Mouse (Mus musculus) adrenal gland, postnatal 25 days (tissue): ENCODE results near the gene Hoxb2. TPM values are rescaled to one million over a fixed set of nuclear protein-coding genes. Genes with fewer than 3 reads are reported as not detected.
A peak's percentile ranks its signal among the peaks of the same experiment; 100 is the strongest.

Experiments used
- DNase-seq: peaks from one replicate; pipeline ENCODE4 v3.0.0; 2021; ENCODE audit warnings: mixed read lengths
- total RNA-seq: library from RNA; stranded (reverse); gene quantifications from 2 replicates; pipeline ENCODE4 v1.2.3, GENCODE M21; 2021

Hoxb2 gene
- total RNA-seq, 1 experiment from 2014 or later: 24.0 TPM

- DNase-seq: peak; percentile 72
These were observed 1.5 kb downstream of the Hoxb2 start for GRCm38 (mm10) chr11:96351831-96352230.

GRCm38 (mm10) chr11:96352691-96353521 lies 2.6 kb downstream of the Hoxb2 start:
- peak; percentile 60 for DNase-seq

GRCm38 (mm10) chr11:96353522-96353841 lies 3.2 kb downstream of the Hoxb2 start:
- DNase-seq: no peak

DNA sequence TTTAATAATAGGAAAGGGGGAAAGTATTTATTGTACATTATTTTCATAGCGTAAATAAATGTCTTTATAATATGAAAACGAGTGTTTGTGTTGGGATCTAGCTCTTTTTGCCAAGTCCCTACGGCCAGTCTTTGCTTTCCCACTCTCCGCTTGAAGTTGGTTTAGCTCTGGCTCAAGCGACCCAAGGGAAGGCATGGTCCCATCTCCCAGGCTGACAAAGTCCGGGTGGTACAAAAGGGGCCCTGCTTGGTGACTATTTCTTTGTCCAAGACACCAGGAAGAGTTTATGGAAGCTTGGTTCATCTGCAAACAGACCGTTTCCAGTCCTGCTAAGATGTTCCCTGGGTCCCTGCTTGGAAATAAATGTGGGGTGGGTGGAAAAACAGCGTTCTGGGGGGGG lies 3.6 kb downstream of the Hoxb2 start:
- no peak for DNase-seq

GRCm38 (mm10) chr11:96354376-96354775 lies 4.1 kb downstream of the Hoxb2 start:
- peak; percentile 68 for DNase-seq

DNA sequence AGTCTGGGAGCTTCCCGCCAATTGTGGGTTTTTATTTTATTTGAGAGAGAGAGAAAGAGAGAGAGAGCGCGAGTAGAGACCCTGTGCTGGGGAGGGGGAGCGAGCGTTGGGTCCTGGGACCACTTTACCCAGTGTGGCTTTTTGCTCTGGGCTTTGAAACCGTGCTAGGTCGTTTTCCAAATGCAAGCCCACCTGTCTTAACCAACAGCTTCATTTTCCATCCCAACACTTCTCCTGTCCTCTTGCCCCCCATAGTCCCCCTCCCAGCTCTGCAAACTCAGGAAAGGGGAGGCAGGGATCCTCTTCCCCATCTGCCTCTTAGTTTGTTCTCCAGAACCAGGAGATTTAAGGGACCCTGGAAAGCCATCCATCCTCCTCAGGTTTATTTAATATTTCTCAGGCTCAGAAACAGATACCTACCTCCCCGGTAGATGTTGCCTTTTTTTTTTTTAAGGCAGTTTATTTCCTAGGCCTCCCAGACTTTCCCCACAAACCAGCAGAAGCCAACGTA lies 4.5 kb downstream of the Hoxb2 start:
- no peak for DNase-seq

DNA sequence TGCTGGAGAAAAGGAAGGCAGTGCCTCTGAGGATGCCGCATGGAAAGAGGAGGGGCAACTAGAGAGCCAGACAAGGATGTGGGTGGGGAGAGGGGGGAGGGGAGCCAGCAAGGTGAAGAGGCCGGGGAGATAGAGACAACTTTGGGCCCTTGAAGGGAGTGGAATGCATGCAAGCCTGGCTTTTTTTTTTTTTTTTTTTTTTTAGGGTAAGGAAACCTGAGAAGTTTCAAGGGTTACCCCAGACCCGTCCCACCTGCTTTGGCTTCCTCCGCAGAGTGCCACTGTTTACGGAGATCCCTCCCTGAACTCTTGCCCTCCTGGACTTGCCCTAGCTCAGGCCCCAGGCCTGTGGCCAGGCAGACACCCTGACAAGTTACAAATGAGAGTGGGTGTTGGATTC lies 13.5 kb downstream of the Hoxb2 start:
- no peak for DNase-seq

GRCm38 (mm10) chr11:96365441-96366091 lies 15.2 kb downstream of the Hoxb2 start, which contains the start of gene Hoxb1:
Gene Hoxb1, plus strand, starts transcription at chr11:96365752.
- no peak for DNase-seq

DNA sequence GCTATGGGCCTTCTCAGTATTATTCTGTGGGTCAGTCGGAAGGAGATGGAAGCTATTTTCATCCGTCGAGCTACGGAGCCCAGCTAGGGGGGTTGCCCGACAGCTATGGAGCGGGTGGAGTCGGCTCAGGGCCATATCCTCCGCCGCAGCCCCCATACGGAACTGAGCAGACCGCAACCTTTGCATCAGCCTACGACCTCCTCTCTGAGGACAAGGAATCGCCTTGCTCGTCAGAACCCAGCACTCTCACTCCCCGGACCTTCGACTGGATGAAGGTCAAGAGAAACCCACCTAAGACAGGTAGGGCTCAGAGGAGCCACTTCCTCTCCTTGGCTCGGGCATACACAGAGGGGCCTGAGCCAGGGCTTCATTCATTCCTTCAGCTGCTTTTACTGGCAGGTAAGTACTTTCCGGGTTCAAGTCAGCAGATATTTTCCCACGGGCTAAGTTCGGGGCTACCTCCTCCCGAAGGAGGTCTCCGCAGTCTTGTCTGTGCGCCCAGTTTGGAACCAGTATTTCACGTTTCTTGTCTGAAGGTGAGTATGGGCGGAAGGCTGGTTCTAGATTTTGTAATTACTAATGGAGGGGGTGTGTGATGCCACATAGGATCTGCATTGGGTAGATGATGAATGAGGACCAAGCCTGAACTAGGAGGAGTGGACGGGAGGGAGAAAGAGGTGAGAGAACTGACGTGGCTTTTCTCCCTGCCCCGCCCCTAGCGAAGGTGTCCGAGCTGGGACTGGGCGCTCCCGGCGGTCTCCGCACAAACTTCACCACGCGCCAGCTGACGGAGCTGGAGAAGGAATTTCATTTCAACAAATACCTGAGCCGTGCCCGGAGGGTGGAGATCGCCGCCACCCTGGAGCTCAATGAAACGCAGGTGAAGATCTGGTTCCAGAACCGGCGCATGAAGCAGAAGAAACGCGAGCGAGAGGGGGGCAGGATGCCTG lies 16.0 kb downstream of the Hoxb2 start:
- DNase-seq: no peak

- no peak for DNase-seq
These were observed 16.8 kb downstream of the Hoxb2 start for GRCm38 (mm10) chr11:96367141-96367540.

DNA sequence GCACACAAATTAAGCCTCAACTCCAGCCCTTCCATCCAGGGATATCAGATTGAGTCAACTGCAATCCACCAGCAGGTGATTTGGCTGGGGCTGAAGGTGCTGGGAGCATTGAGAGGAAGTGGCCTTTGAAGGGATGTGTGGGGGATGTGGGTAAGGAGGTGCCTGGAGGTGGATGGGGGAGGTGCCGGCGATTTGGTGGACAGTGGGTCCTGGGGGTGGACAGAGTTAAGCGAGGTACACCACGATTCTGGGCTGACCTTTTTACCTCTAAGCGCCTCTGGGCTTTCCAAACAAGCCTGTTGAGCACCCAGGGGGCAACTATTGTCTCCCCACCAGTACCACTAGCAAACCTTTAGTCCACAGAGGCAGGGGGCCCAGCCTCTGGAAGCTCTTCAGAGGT lies 18.4 kb downstream of the Hoxb2 start:
- no peak for DNase-seq

DNA sequence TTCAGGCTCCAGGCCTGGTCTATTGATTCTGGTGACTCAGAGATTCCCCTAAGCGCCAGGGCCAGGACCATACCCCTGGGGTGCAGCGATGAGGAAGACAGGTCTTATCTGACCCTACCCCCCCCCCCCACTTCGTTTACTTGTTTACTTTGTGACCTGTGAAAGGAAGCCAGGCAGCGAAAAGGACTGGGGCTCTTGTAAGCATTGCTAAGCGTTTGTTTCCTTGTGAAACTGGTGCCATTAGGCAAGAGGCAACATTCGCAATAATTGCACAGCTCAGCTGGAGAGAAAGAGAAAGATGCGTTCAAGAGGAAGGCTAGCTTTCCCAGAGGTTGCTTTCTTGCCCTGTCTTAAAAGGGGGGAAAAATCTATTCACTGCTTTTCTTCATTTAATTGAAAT lies 18.8 kb downstream of the Hoxb2 start:
- DNase-seq: no peak

- no peak for DNase-seq
These were observed 21.4 kb downstream of the Hoxb2 start for GRCm38 (mm10) chr11:96371726-96372125.

- DNase-seq: no peak
These were observed 22.2 kb downstream of the Hoxb2 start for GRCm38 (mm10) chr11:96372519-96372918.

GRCm38 (mm10) chr11:96374810-96375209 lies 24.5 kb downstream of the Hoxb2 start:
- DNase-seq: no peak

- no peak for DNase-seq
These were observed 33.1 kb downstream of the Hoxb2 start for GRCm38 (mm10) chr11:96383381-96383780.

- no peak for DNase-seq
These were observed 37.3 kb downstream of the Hoxb2 start for GRCm38 (mm10) chr11:96387635-96388034.

- DNase-seq: no peak
These were observed 46.7 kb downstream of the Hoxb2 start for GRCm38 (mm10) chr11:96396772-96397626.

DNA sequence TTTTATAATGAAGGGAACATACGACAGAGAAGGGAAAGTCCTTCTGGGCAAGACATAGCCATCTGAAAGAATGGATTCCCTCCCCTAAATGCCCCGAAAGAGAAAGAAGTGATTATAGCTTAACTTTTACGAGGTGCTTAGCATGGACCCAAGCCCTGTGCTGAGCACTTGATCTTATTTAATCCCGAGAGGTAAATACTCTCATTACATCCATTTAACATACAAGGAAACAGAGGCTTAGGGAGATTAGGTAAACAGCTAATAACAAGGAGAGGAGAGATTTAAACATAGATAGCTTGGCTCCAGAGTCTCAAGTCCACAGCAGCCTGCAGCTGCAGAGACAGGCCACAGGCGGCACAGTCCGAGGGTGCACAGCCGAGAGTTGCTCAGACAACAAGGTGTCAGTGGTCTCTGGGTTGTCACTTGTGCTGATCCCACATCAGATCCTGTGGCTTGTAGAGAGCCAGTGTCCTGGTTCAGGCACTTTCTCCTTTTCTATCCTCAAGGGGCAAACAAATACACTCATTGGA lies 47.5 kb downstream of the Hoxb2 start:
- no peak for DNase-seq

DNA sequence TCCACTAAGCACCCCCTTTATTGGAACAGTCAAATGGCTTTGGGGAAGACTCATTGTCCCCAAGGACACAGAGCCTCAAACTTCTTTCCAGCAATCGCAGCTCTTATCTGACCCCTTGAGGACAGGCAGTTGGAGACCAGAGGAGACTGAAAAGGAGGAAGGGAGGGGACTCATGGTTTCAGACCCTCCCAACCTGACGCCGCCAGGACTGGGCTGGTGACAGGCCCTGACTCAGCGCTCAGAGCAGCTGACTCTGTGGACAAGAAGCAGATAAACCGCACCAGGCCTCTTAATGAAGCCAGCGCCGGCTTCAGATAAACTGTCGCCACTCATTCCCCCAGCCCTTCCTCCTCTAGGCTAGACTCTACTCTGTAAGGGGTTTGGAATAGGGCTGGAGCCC lies 49.6 kb downstream of the Hoxb2 start:
- peak; percentile 44 for DNase-seq
